Mouse (Mus musculus) cortical plate, adult 2 months (tissue): ENCODE results near the gene Stat3. TPM values are rescaled to one million over a fixed set of nuclear protein-coding genes. Genes with fewer than 3 reads are reported as not detected.

Experiments used
- H3K27ac ChIP-seq: fragments of 200-500 bp; 2 replicates; pipeline ENCODE4 v1.5.1; 2012; ENCODE audit warnings: low read length, control low read depth, inconsistent platforms; ENCODE audit not compliant: insufficient read depth
- H3K4me1 ChIP-seq: fragments of 200-500 bp; 2 replicates; pipeline ENCODE4 v1.6.1; 2011; ENCODE audit warnings: low read length; ENCODE audit not compliant: control insufficient read depth, insufficient read depth
- H3K4me3 ChIP-seq: fragments of 200-500 bp; 2 replicates; pipeline ENCODE4 v1.5.1; 2011; ENCODE audit warnings: mild to moderate bottlenecking, low read length, control low read depth; ENCODE audit not compliant: insufficient read depth
- CTCF ChIP-seq: fragments of 200-500 bp; IDR thresholded peaks from 2 replicates; pipeline ENCODE4 v1.5.1; 2011; ENCODE audit warnings: mild to moderate bottlenecking, control low read depth, low read length; ENCODE audit not compliant: insufficient read depth; ENCODE audit errors: extremely low read depth
- POLR2A ChIP-seq: fragments of 200-500 bp; IDR thresholded peaks from 2 replicates; pipeline ENCODE4 v1.6.1; 2011; ENCODE audit warnings: mild to moderate bottlenecking, low read length, control low read depth; ENCODE audit not compliant: insufficient read depth; ENCODE audit errors: extremely low read depth
- polyA plus RNA-seq: library from polyadenylated mRNA; depleted of rRNA; stranded (reverse); fragments of >200 nt; gene quantifications from 2 replicates; pipeline ENCODE4 v1.2.3, GENCODE M21; 2012

The Stat3 gene
- polyA plus RNA-seq, 1 experiment, result 38.9 TPM

GRCm38 (mm10) chr11:100975241-100975640, 35.9 kb upstream of the Stat3 start:
- H3K4me1 ChIP-seq, result no peaks in the 10 kb centered on the region; the same call in 1 of the 2 replicates
- no peak overlapping the region for H3K27ac ChIP-seq
- H3K4me3 ChIP-seq, result no peak overlapping the region
- no peak for TF ChIP-seq POLR2A
- TF ChIP-seq CTCF, result no peak

- Histone ChIP-seq H3K4me1 (no peaks in the 10 kb centered on the region; the same call in 1 of the 2 replicates), H3K27ac (no peak overlapping the region), H3K4me3 (no peak overlapping the region)
- no peak for TF ChIP-seq CTCF
- no peak for TF ChIP-seq POLR2A
Measured at GRCm38 (mm10) chr11:100974381-100974970, 35.1 kb upstream of the Stat3 start.

- Histone ChIP-seq H3K4me1 (no peaks in the 10 kb centered on the region), H3K27ac (no peak overlapping the region), H3K4me3 (no peak overlapping the region)
- TF ChIP-seq POLR2A, result no peak
- TF ChIP-seq CTCF, result no peak
Measured at GRCm38 (mm10) chr11:100973245-100973644, 33.9 kb upstream of the Stat3 start.

GRCm38 (mm10) chr11:100971455-100971854, 32.1 kb upstream of the Stat3 start:
- Histone ChIP-seq H3K4me1 (no peaks in the 10 kb centered on the region), H3K27ac (no peak overlapping the region), H3K4me3 (no peak overlapping the region)
- no peak for TF ChIP-seq CTCF
- no peak for TF ChIP-seq POLR2A

GRCm38 (mm10) chr11:100970557-100970937, 31.2 kb upstream of the Stat3 start, which contains the start of gene Cavin1:
TSS of gene Cavin1 (minus strand) at chr11:100970887.
- no peaks in the 10 kb centered on the region for H3K4me1 ChIP-seq
- TF ChIP-seq CTCF (no peak), POLR2A (peak; percentile 53; the same call in 1 of the 2 replicates)

GRCm38 (mm10) chr11:100969744-100970556, 30.6 kb upstream of the Stat3 start:
- Histone ChIP-seq H3K4me1 (no peaks in the 10 kb centered on the region), H3K27ac (peak overlapping the region; percentile 72), H3K4me3 (peak overlapping the region; percentile 50)
- TF ChIP-seq POLR2A (no peak), CTCF (no peak)

More at GRCm38 (mm10) chr11:100970557-100970937, 31.2 kb upstream of the Stat3 start, which contains the start of gene Cavin1:
- peak within 1 kb of the TSS; percentile 50 for H3K4me3 ChIP-seq
- H3K27ac ChIP-seq, result peak within 1 kb of the TSS; percentile 72

- H3K27ac ChIP-seq, result peak overlapping the region; percentile 46
- no peaks in the 10 kb centered on the region for H3K4me1 ChIP-seq
- peak overlapping the region; percentile 50 for H3K4me3 ChIP-seq
- TF ChIP-seq CTCF (no peak), POLR2A (no peak)
Measured at GRCm38 (mm10) chr11:100969189-100969743, 29.9 kb upstream of the Stat3 start.

- Histone ChIP-seq H3K27ac (no peak overlapping the region), H3K4me1 (no peaks in the 10 kb centered on the region), H3K4me3 (peak overlapping the region; percentile 50; the same call in 1 of the 2 replicates)
- TF ChIP-seq CTCF (no peak), POLR2A (no peak)
Measured at GRCm38 (mm10) chr11:100968501-100968900, 29.2 kb upstream of the Stat3 start.

GRCm38 (mm10) chr11:100967881-100968420, 28.6 kb upstream of the Stat3 start:
- TF ChIP-seq POLR2A, result no peak
- no peak for TF ChIP-seq CTCF
- no peak overlapping the region for H3K27ac ChIP-seq
- H3K4me1 ChIP-seq, result no peaks in the 10 kb centered on the region
- no peak overlapping the region; the same call in 1 of the 2 replicates for H3K4me3 ChIP-seq
